Mouse (Mus musculus): ENCODE measurements at regions not wholly inside any gene's neighbourhood (a gene's known extent, or its start where the extent isn't known, plus 50 kb on each side); places are given as distances from the start of the nearest gene placed in this dataset.

DNA sequence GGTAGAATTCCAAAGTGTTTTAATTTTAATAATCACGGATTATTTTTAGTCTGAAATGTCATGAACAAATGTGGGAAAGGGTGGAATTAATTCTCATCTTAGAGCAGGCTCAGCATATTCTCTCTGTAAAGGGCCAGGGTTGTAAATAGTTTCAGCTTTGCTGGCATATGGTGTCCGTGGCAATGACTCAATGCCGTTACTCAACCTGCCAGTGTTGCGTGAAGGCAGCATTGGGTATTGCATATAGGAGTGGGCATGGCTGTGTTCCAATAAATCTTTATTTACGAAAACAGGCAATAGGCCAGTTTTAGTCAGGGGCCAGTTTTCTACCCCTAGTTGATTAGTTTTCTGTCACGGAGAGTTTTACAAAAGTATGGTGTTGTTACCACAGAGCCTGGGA is 81.1 kb upstream of the Ptch1 start:
- no peak for TF ChIP-seq POLR2A (IDR thresholded peaks at IDR 0.05; ENCODE audit: low read depth, low read length)
- TF ChIP-seq CTCF (conservative IDR thresholded peaks at IDR 0.05; ENCODE audit: insufficient read depth, insufficient read length, low read depth, low read length) = no peak
